Mouse (Mus musculus): ENCODE measurements around the gene Rhbdl2.

GRCm38 (mm10) chr4:123792666-123793065 is 5.0 kb downstream of the Rhbdl2 start:
- TF ChIP-seq CTCF (IDR thresholded peaks at IDR 0.05; ENCODE audit: insufficient read depth, low read length) (no peak), POLR2A (IDR thresholded peaks at IDR 0.05; ENCODE audit: borderline replicate concordance, extremely low read depth, low read depth, low read length) (no peak)
